Mouse (Mus musculus) thymus, postnatal 4 days (tissue): ENCODE measurements around the gene Haus4.
A peak's percentile ranks its signal among the peaks of the same experiment; 100 is the strongest.

ENCODE experiments used
- DNase-seq: peaks from one replicate; pipeline ENCODE4 v3.0.0; 2021

The Haus4 gene

DNA sequence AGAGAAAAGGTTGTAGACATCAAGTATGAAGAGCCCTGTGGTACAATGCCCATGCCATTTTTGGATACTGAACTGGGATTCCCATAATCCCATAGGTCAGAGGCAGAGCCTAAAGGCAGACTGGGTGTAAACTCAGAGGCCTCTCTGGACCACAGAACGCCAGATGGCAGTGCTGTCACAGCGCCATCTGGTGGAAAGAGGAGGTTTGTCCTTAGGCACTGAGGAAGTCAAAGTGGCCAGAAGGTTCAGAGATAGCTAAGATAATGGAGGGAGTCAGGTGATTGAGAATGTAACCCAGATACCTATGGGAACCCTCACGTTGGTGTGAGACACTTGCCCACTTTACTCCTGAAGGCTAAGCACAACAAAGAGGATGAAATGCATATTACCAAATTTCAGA lies 60.2 kb downstream of the Haus4 start:
- peak; percentile 84 for DNase-seq

DNA sequence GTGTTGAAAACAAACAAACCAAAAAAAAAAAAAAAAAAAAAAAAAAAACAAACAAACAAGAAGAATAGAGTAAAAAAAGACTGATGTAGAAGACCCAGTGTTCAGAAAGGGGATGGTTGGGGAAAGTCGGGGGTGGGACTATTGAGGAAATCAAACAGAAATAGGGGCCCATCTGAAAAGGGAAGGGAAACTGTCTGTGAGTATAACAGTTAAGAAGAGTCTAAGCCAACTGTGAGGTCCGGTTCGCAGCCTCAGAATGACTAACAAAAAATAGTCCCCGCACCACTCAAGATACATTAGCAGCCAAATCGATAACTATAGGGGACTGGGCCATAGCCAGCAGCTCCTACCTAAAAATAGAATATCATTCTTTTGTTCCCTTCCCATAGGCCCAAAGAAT lies 61.2 kb downstream of the Haus4 start:
- no peak for DNase-seq

DNA sequence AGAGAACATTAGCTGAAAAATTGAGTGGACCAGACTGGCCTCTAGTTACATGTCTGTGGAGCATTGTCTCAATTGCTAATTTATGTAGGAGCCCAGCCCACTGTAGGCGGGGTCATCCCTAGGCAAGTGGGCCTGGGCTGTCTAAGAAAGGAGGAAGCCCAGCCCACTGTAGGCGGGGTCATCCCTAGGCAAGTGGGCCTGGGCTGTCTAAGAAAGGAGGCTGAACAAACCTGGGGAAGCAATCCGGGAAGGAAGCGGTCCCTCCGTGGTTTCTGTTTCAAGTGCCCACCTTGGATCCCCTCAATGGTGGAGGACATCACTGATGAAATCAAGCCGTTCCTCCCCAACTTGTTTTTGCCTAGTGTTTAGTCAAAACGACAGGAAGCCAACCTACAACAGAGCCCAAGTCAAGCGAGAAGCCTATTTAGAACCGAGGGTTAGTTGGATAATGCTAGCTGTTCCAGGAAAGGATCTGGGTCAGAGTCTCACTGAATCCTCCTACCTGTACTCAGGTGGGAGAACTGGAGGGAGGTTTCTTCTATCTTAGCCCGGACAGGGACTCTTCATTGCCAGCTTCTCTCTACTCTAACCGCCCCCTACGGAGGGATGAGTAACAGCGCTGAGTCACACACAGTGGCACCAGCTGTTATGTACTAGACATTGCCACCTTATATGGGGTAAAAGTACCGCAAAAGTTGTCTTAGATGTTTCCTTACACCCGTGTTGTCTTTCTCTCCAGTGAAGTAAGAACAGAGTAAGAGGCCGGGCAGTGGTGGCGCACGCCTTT lies 61.9 kb downstream of the Haus4 start:
- DNase-seq, result no peak
